Mouse (Mus musculus) c-Kit-positive CD71-negative TER-119-negative erythroid progenitor cells, embryonic 14.5 days (primary cell): ENCODE measurements around the gene Ccnq.
A peak's percentile ranks its signal among the peaks of the same experiment; 100 is the strongest.

Source experiments
- DNase-seq: peaks from one replicate; pipeline ENCODE4 v3.0.0-alpha.2; 2013; ENCODE audit warnings: low read depth

The Ccnq gene

GRCm38 (mm10) chr11:78750885-78751842 is at the start of gene Ccnq:
Gene Ccnq, minus strand, starts transcription at chr11:78751729.
- peak; percentile 52 for DNase-seq

- no peak for DNase-seq
These were observed 49.6 kb upstream of the Ccnq start for GRCm38 (mm10) chr11:78801094-78801493.

- no peak for DNase-seq
These were observed 44.7 kb upstream of the Ccnq start for GRCm38 (mm10) chr11:78796072-78796729.

GRCm38 (mm10) chr11:78793116-78793515 is 41.6 kb upstream of the Ccnq start:
- no peak for DNase-seq

- DNase-seq, result no peak
These were observed 40.9 kb upstream of the Ccnq start for GRCm38 (mm10) chr11:78792465-78792864.

- no peak for DNase-seq
These were observed 40.5 kb upstream of the Ccnq start for GRCm38 (mm10) chr11:78792055-78792454.

- DNase-seq, result no peak
These were observed 40.1 kb upstream of the Ccnq start for GRCm38 (mm10) chr11:78791582-78791981.

GRCm38 (mm10) chr11:78789370-78790060 is 38.0 kb upstream of the Ccnq start:
- no peak for DNase-seq

- no peak for DNase-seq
These were observed 34.5 kb upstream of the Ccnq start for GRCm38 (mm10) chr11:78786013-78786431.

- no peak for DNase-seq
These were observed 31.3 kb upstream of the Ccnq start for GRCm38 (mm10) chr11:78782791-78783347.

GRCm38 (mm10) chr11:78782326-78782725 is 30.8 kb upstream of the Ccnq start:
- no peak for DNase-seq

GRCm38 (mm10) chr11:78780571-78780970 is 29.0 kb upstream of the Ccnq start:
- DNase-seq, result no peak

GRCm38 (mm10) chr11:78780002-78780401 is 28.5 kb upstream of the Ccnq start:
- DNase-seq, result no peak

- no peak for DNase-seq
These were observed 26.5 kb upstream of the Ccnq start for GRCm38 (mm10) chr11:78777851-78778680.

GRCm38 (mm10) chr11:78771751-78772283 is 20.3 kb upstream of the Ccnq start:
- peak; percentile 51 for DNase-seq

GRCm38 (mm10) chr11:78770436-78770835 is 18.9 kb upstream of the Ccnq start:
- DNase-seq, result no peak

- no peak for DNase-seq
These were observed 17.2 kb upstream of the Ccnq start for GRCm38 (mm10) chr11:78768778-78769177.

GRCm38 (mm10) chr11:78766069-78766830 is 14.7 kb upstream of the Ccnq start:
- DNase-seq, result no peak

- DNase-seq, result no peak
These were observed 13.3 kb upstream of the Ccnq start for GRCm38 (mm10) chr11:78764820-78765219.

- DNase-seq, result no peak
These were observed 12.8 kb upstream of the Ccnq start for GRCm38 (mm10) chr11:78764304-78764703.
